Mouse (Mus musculus): Measurements from ENCODE around the gene Csf3r.
"Not testable (repeated sequence)": the region's sequence is repeated elsewhere in the genome, so short reads cannot be mapped to it uniquely, and the experiment has no call there.

GRCm38 (mm10) chr4:125985703-125986102 is 38.6 kb upstream of the Csf3r start:
- TF ChIP-seq CTCF (IDR thresholded peaks at IDR 0.05; ENCODE audit: low read depth); EP300 (optimal IDR thresholded peaks at IDR 0.05): not testable (repeated sequence)
